Mouse (Mus musculus) spleen, adult 2 months (tissue): Measurements from ENCODE around the gene Hprt.

Source experiments
- CTCF ChIP-seq: fragments of 200-500 bp; IDR thresholded peaks from 2 replicates; pipeline ENCODE4 v1.5.1; 2011; ENCODE audit warnings: mild to moderate bottlenecking, inconsistent platforms; ENCODE audit not compliant: insufficient read depth, insufficient read length, insufficient replicate concordance; ENCODE audit errors: extremely low read depth
- POLR2A ChIP-seq: fragments of 200-500 bp; IDR thresholded peaks from 2 replicates; pipeline ENCODE4 v1.6.1; 2011; ENCODE audit warnings: low read depth, low read length, inconsistent platforms

DNA sequence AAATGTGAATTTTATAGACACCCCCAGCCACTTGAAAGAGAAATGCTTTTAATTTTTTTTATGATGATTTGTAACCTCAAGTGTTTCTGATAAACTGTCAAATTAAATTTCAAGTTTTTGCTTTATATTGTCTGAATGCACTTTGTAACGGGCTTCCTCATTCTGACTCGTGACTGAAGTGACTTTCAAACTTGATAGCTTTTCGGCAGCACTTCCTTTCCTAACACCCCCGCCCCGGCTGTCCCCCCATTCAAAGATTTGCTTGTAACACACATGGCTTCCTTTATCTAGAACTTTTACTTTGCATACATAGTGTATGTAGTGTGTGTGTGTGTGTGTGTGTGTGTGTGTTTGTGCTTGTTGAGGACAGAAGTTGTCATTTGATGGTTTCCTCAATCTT lies 41.6 kb downstream of the Hprt start:
- TF ChIP-seq CTCF (no peak), POLR2A (no peak)
